Mouse (Mus musculus): Measurements from ENCODE around the gene Wdpcp. TPM values are rescaled to one million over a fixed set of nuclear protein-coding genes. Genes with fewer than 3 reads are reported as not detected.
A peak's percentile ranks its signal among the peaks of the same experiment; 100 is the strongest.

The Wdpcp gene
- polyA plus RNA-seq, 2 experiments, result 0.73 to 0.96 TPM

GRCm38 (mm10) chr11:21749487-21749886, 177.5 kb downstream of the Wdpcp start:
- DNase-seq (ENCODE audit: low read depth in 3 of 3, low spot score in 3 of 3) (no peak), ATAC-seq (ENCODE audit: insufficient read depth) (peak; percentile 52; the same call in 1 of the 2 replicates)
- Histone ChIP-seq H3K9me3 (ENCODE audit: control insufficient read depth, low read length) (no peaks in the 10 kb centered on the region), H3K36me3 (replicated peaks; ENCODE audit: control insufficient read depth, insufficient read depth, low read depth) (no peaks in the 10 kb centered on the region), H3K4me3 (ENCODE audit: insufficient read depth in 1 of 2, low read depth in 2 of 2, low read length in 2 of 2) (no peak overlapping the region), H3K9ac (replicated peaks) (no peak overlapping the region), H3K27me3 (ENCODE audit: control insufficient read depth, insufficient read depth, low read length) (no peaks in the 10 kb centered on the region), H3K4me1 (replicated peaks; ENCODE audit: control insufficient read depth in 2 of 2, insufficient read depth in 2 of 2, low read length in 1 of 2) (no peaks in the 10 kb centered on the region; a peak in 1 of 4 replicates), H3K27ac (no peak overlapping the region), H3K4me2 (ENCODE audit: low read depth) (no peak overlapping the region)
- 46% methylated on average over 4 of the region's 4 CpGs for WGBS (ENCODE audit: insufficient replicate concordance)
- TF ChIP-seq CTCF (IDR thresholded peaks at IDR 0.05; ENCODE audit: low read depth) (no peak), EP300 (IDR thresholded peaks at IDR 0.05; ENCODE audit: low read depth) (no peak)

- Histone ChIP-seq H3K9ac (replicated peaks) (no peak overlapping the region), H3K4me3 (ENCODE audit: insufficient read depth in 1 of 2, low read depth in 2 of 2, low read length in 2 of 2) (no peak overlapping the region), H3K4me2 (ENCODE audit: low read depth) (no peak overlapping the region), H3K27me3 (ENCODE audit: control insufficient read depth, insufficient read depth, low read length) (no peaks in the 10 kb centered on the region), H3K4me1 (replicated peaks; ENCODE audit: control insufficient read depth in 2 of 2, insufficient read depth in 2 of 2, low read length in 1 of 2) (no peaks in the 10 kb centered on the region), H3K27ac (no peak overlapping the region), H3K36me3 (replicated peaks; ENCODE audit: control insufficient read depth, insufficient read depth, low read depth) (no peaks in the 10 kb centered on the region), H3K9me3 (ENCODE audit: control insufficient read depth, low read length) (no peaks in the 10 kb centered on the region)
- WGBS (ENCODE audit: insufficient replicate concordance), result 65% methylated on average over 4 of the region's 4 CpGs
- TF ChIP-seq CTCF (IDR thresholded peaks at IDR 0.05; ENCODE audit: low read depth), result no peak
- TF ChIP-seq EP300 (IDR thresholded peaks at IDR 0.05; ENCODE audit: low read depth), result no peak
- DNase-seq (ENCODE audit: low read depth in 3 of 3, low spot score in 3 of 3) (no peak), ATAC-seq (ENCODE audit: insufficient read depth) (no peak)
Observed at GRCm38 (mm10) chr11:21763201-21763600, 191.2 kb downstream of the Wdpcp start.

- Histone ChIP-seq H3K9me3 (ENCODE audit: control insufficient read depth, low read length) (no peaks in the 10 kb centered on the region), H3K36me3 (replicated peaks; ENCODE audit: control insufficient read depth, insufficient read depth, low read depth) (no peaks in the 10 kb centered on the region), H3K9ac (replicated peaks) (no peak overlapping the region), H3K4me2 (ENCODE audit: low read depth) (no peak overlapping the region), H3K4me3 (ENCODE audit: insufficient read depth in 1 of 2, low read depth in 2 of 2, low read length in 2 of 2) (no peak overlapping the region), H3K4me1 (replicated peaks; ENCODE audit: control insufficient read depth in 2 of 2, insufficient read depth in 2 of 2, low read length in 1 of 2) (no peaks in the 10 kb centered on the region), H3K27ac (no peak overlapping the region), H3K27me3 (ENCODE audit: control insufficient read depth, insufficient read depth, low read length) (no peaks in the 10 kb centered on the region)
- no peak for TF ChIP-seq CTCF (IDR thresholded peaks at IDR 0.05; ENCODE audit: low read depth)
- no peak for TF ChIP-seq EP300 (IDR thresholded peaks at IDR 0.05; ENCODE audit: low read depth)
- DNase-seq (ENCODE audit: low read depth in 3 of 3, low spot score in 3 of 3) (no peak), ATAC-seq (ENCODE audit: insufficient read depth) (no peak)
- WGBS (ENCODE audit: insufficient replicate concordance), result 28% methylated on average over 3 of the region's 3 CpGs
Observed at GRCm38 (mm10) chr11:21788831-21789230, 216.8 kb downstream of the Wdpcp start.

GRCm38 (mm10) chr11:21824941-21825340, 252.9 kb downstream of the Wdpcp start:
- no peak for DNase-seq (ENCODE audit: low read depth in 3 of 3, low spot score in 3 of 3)
- Histone ChIP-seq H3K9me3 (ENCODE audit: control insufficient read depth, low read length) (no peaks in the 10 kb centered on the region), H3K27ac (no peak overlapping the region), H3K4me2 (ENCODE audit: low read depth) (no peak overlapping the region), H3K36me3 (replicated peaks; ENCODE audit: control insufficient read depth, insufficient read depth, low read depth) (no peaks in the 10 kb centered on the region), H3K27me3 (ENCODE audit: control insufficient read depth, insufficient read depth, low read length) (no peaks in the 10 kb centered on the region), H3K4me3 (ENCODE audit: insufficient read depth in 1 of 2, low read depth in 2 of 2, low read length in 2 of 2) (no peak overlapping the region), H3K9ac (replicated peaks) (no peak overlapping the region), H3K4me1 (replicated peaks; ENCODE audit: control insufficient read depth in 2 of 2, insufficient read depth in 2 of 2, low read length in 1 of 2) (no peaks in the 10 kb centered on the region)
- TF ChIP-seq CTCF (IDR thresholded peaks at IDR 0.05; ENCODE audit: low read depth) (no peak), EP300 (IDR thresholded peaks at IDR 0.05; ENCODE audit: low read depth) (no peak)
- no peak for ATAC-seq (ENCODE audit: insufficient read depth)
- 72% methylated on average over 3 of the region's 3 CpGs for WGBS (ENCODE audit: insufficient replicate concordance)

- WGBS (ENCODE audit: insufficient replicate concordance), result 55% methylated on average over 1 of the region's 1 CpGs
- Histone ChIP-seq H3K9me3 (ENCODE audit: control insufficient read depth, low read length) (no peaks in the 10 kb centered on the region), H3K27me3 (ENCODE audit: control insufficient read depth, insufficient read depth, low read length) (no peaks in the 10 kb centered on the region), H3K4me1 (replicated peaks; ENCODE audit: control insufficient read depth in 2 of 2, insufficient read depth in 2 of 2, low read length in 1 of 2) (no peaks in the 10 kb centered on the region), H3K9ac (replicated peaks) (no peak overlapping the region), H3K4me3 (ENCODE audit: insufficient read depth in 1 of 2, low read depth in 2 of 2, low read length in 2 of 2) (no peak overlapping the region), H3K4me2 (ENCODE audit: low read depth) (no peak overlapping the region), H3K27ac (no peak overlapping the region), H3K36me3 (replicated peaks; ENCODE audit: control insufficient read depth, insufficient read depth, low read depth) (no peaks in the 10 kb centered on the region)
- ATAC-seq (ENCODE audit: insufficient read depth) (no peak), DNase-seq (ENCODE audit: low read depth in 3 of 3, low spot score in 3 of 3) (no peak)
- TF ChIP-seq EP300 (IDR thresholded peaks at IDR 0.05; ENCODE audit: low read depth) (no peak), CTCF (IDR thresholded peaks at IDR 0.05; ENCODE audit: low read depth) (no peak)
Observed at GRCm38 (mm10) chr11:21826521-21826920, 254.5 kb downstream of the Wdpcp start.
